Mouse (Mus musculus): Measurements from ENCODE around the gene Izumo2. TPM values are rescaled to one million over a fixed set of nuclear protein-coding genes. Genes with fewer than 3 reads are reported as not detected.
"Not testable (repeated sequence)": the region's sequence is repeated elsewhere in the genome, so short reads cannot be mapped to it uniquely, and the experiment has no call there.

Gene Izumo2
- polyA plus RNA-seq, 1 experiment from 2014 or later = not detected

GRCm38 (mm10) chr7:44733723-44734122, 25.2 kb downstream of the Izumo2 start:
- no peaks in the 10 kb centered on the region for H3K9me3 ChIP-seq (replicated peaks; ENCODE audit: control insufficient read depth, low read length)
- H3K4me2 ChIP-seq (ENCODE audit: low read depth, low read length) = no peak overlapping the region
- no peaks in the 10 kb centered on the region for H3K27me3 ChIP-seq (ENCODE audit: control insufficient read depth, insufficient read depth, low read depth, low read length)
- WGBS (ENCODE audit: insufficient replicate concordance) = 73% methylated on average over 9 of the region's 9 CpGs
- no peaks in the 10 kb centered on the region; the same call in none of the 2 replicates for H3K36me3 ChIP-seq (ENCODE audit: control insufficient read depth, insufficient read depth)
- H3K4me1 ChIP-seq (ENCODE audit: control insufficient read depth, low read depth, low read length) = no peaks in the 10 kb centered on the region
- H3K9ac ChIP-seq (ENCODE audit: low read depth, low read length) = no peak overlapping the region
- no peak overlapping the region for H3K27ac ChIP-seq (ENCODE audit: low read length)
- ATAC-seq (ENCODE audit: low read depth) = no peak
- H3K4me3 ChIP-seq (ENCODE audit: low read depth, low read length) = no peak overlapping the region

GRCm38 (mm10) chr7:44741361-44741760, 32.8 kb downstream of the Izumo2 start:
- Histone ChIP-seq H3K27ac (ENCODE audit: low read length) (no peak overlapping the region), H3K4me3 (ENCODE audit: low read depth, low read length) (no peak overlapping the region), H3K4me1 (ENCODE audit: control insufficient read depth, low read depth, low read length) (peaks cover 8% of the 10 kb centered on the region), H3K27me3 (ENCODE audit: control insufficient read depth, insufficient read depth, low read depth, low read length) (no peaks in the 10 kb centered on the region), H3K36me3 (ENCODE audit: control insufficient read depth, insufficient read depth) (no peaks in the 10 kb centered on the region; the same call in 1 of the 2 replicates), H3K9me3 (replicated peaks; ENCODE audit: control insufficient read depth, low read length) (no peaks in the 10 kb centered on the region), H3K9ac (ENCODE audit: low read depth, low read length) (no peak overlapping the region), H3K4me2 (ENCODE audit: low read depth, low read length) (no peak overlapping the region)
- WGBS (ENCODE audit: insufficient replicate concordance) = 64% methylated on average over 8 of the region's 8 CpGs
- no peak for ATAC-seq (ENCODE audit: low read depth)

- Histone ChIP-seq H3K27me3 (ENCODE audit: control insufficient read depth, insufficient read depth, low read depth, low read length) (no peaks in the 10 kb centered on the region), H3K4me1 (ENCODE audit: control insufficient read depth, low read depth, low read length) (peaks cover 18% of the 10 kb centered on the region), H3K27ac (ENCODE audit: low read length) (no peak overlapping the region), H3K9me3 (replicated peaks; ENCODE audit: control insufficient read depth, low read length) (no peaks in the 10 kb centered on the region), H3K9ac (ENCODE audit: low read depth, low read length) (no peak overlapping the region), H3K4me2 (ENCODE audit: low read depth, low read length) (no peak overlapping the region), H3K36me3 (ENCODE audit: control insufficient read depth, insufficient read depth) (no peaks in the 10 kb centered on the region), H3K4me3 (ENCODE audit: low read depth, low read length) (no peak overlapping the region)
- WGBS (ENCODE audit: insufficient replicate concordance) = 58% methylated on average over 9 of the region's 9 CpGs
- no peak for ATAC-seq (ENCODE audit: low read depth)
These were observed 35.7 kb downstream of the Izumo2 start for GRCm38 (mm10) chr7:44744270-44744669.

GRCm38 (mm10) chr7:44745076-44745475, 36.5 kb downstream of the Izumo2 start:
- under 1% methylated on average over 18 of the region's 18 CpGs for WGBS (ENCODE audit: insufficient replicate concordance)
- Histone ChIP-seq H3K27ac (ENCODE audit: low read length) (no peak overlapping the region), H3K4me3 (ENCODE audit: low read depth, low read length) (peak overlapping the region; percentile 46), H3K27me3 (ENCODE audit: control insufficient read depth, insufficient read depth, low read depth, low read length) (no peaks in the 10 kb centered on the region), H3K4me2 (ENCODE audit: low read depth, low read length) (peak overlapping the region; percentile 64), H3K36me3 (ENCODE audit: control insufficient read depth, insufficient read depth) (no peaks in the 10 kb centered on the region), H3K9me3 (replicated peaks; ENCODE audit: control insufficient read depth, low read length) (no peaks in the 10 kb centered on the region), H3K4me1 (ENCODE audit: control insufficient read depth, low read depth, low read length) (peaks cover 23% of the 10 kb centered on the region), H3K9ac (ENCODE audit: low read depth, low read length) (peak overlapping the region; percentile 35; the same call in 1 of the 2 replicates)
- ATAC-seq (ENCODE audit: low read depth) = peak; percentile 11; the same call in 1 of the 2 replicates

GRCm38 (mm10) chr7:44747115-44747514, 38.6 kb downstream of the Izumo2 start:
- Histone ChIP-seq H3K27ac (ENCODE audit: low read length) (no peak overlapping the region), H3K4me3 (ENCODE audit: low read depth, low read length) (peak overlapping the region; percentile 89), H3K9ac (ENCODE audit: low read depth, low read length) (peak overlapping the region; percentile 73; the same call in 1 of the 2 replicates)

GRCm38 (mm10) chr7:44748101-44749044, 39.8 kb downstream of the Izumo2 start, which contains the start of gene Vrk3:
TSS of gene Vrk3 (plus strand) at chr7:44748413.
- H3K9ac ChIP-seq (ENCODE audit: low read depth, low read length) = peak within 1 kb of the TSS; percentile 94
- H3K4me1 ChIP-seq (ENCODE audit: control insufficient read depth, low read depth, low read length) = peaks cover 23% of the 10 kb centered on the region
- no peaks in the 10 kb centered on the region for H3K27me3 ChIP-seq (ENCODE audit: control insufficient read depth, insufficient read depth, low read depth, low read length)
- H3K27ac ChIP-seq (ENCODE audit: low read length) = peak within 1 kb of the TSS; percentile 99
- H3K9me3 ChIP-seq (replicated peaks; ENCODE audit: control insufficient read depth, low read length) = no peaks in the 10 kb centered on the region
- peak; percentile 99 for ATAC-seq (ENCODE audit: low read depth)
- H3K4me3 ChIP-seq (ENCODE audit: low read depth, low read length) = peak within 1 kb of the TSS; percentile 89
- H3K4me2 ChIP-seq (ENCODE audit: low read depth, low read length) = peak within 1 kb of the TSS; percentile 93
- WGBS (ENCODE audit: insufficient replicate concordance) = under 1% methylated on average over 44 of the region's 44 CpGs
- H3K36me3 ChIP-seq (ENCODE audit: control insufficient read depth, insufficient read depth) = no peaks in the 10 kb centered on the region

More at GRCm38 (mm10) chr7:44747115-44747514, 38.6 kb downstream of the Izumo2 start:
- H3K27me3 ChIP-seq (ENCODE audit: control insufficient read depth, insufficient read depth, low read depth, low read length) = no peaks in the 10 kb centered on the region
- ATAC-seq (ENCODE audit: low read depth) = no peak
- peak overlapping the region; percentile 93 for H3K4me2 ChIP-seq (ENCODE audit: low read depth, low read length)
- peaks cover 23% of the 10 kb centered on the region for H3K4me1 ChIP-seq (ENCODE audit: control insufficient read depth, low read depth, low read length)
- no peaks in the 10 kb centered on the region for H3K36me3 ChIP-seq (ENCODE audit: control insufficient read depth, insufficient read depth)
- 64% methylated on average over 4 of the region's 4 CpGs for WGBS (ENCODE audit: insufficient replicate concordance)
- H3K9me3 ChIP-seq (replicated peaks; ENCODE audit: control insufficient read depth, low read length) = no peaks in the 10 kb centered on the region

- H3K4me2 ChIP-seq (ENCODE audit: low read depth, low read length); H3K9ac ChIP-seq (ENCODE audit: low read depth, low read length); H3K27me3 ChIP-seq (ENCODE audit: control insufficient read depth, insufficient read depth, low read depth, low read length); H3K9me3 ChIP-seq (replicated peaks; ENCODE audit: control insufficient read depth, low read length); H3K4me3 ChIP-seq (ENCODE audit: low read depth, low read length); ATAC-seq (ENCODE audit: low read depth); H3K27ac ChIP-seq (ENCODE audit: low read length): not testable (repeated sequence)
- peaks cover 15% of the 10 kb centered on the region for H3K4me1 ChIP-seq (ENCODE audit: control insufficient read depth, low read depth, low read length)
- peaks cover 18% of the 10 kb centered on the region for H3K36me3 ChIP-seq (ENCODE audit: control insufficient read depth, insufficient read depth)
- WGBS (ENCODE audit: insufficient replicate concordance) = 77% methylated on average over 1 of the region's 1 CpGs
These were observed 42.4 kb downstream of the Izumo2 start, which contains the start of gene Zfp473 for GRCm38 (mm10) chr7:44750950-44751349. TSS of gene Zfp473 (minus strand) at chr7:44751050.

GRCm38 (mm10) chr7:44757164-44757563, 48.6 kb downstream of the Izumo2 start:
- no peaks in the 10 kb centered on the region for H3K4me1 ChIP-seq (ENCODE audit: control insufficient read depth, low read depth, low read length)
- no peak overlapping the region for H3K27ac ChIP-seq (ENCODE audit: low read length)
- peaks cover 43% of the 10 kb centered on the region for H3K36me3 ChIP-seq (ENCODE audit: control insufficient read depth, insufficient read depth)
- 76% methylated on average over 2 of the region's 2 CpGs for WGBS (ENCODE audit: insufficient replicate concordance)
- H3K9me3 ChIP-seq (replicated peaks; ENCODE audit: control insufficient read depth, low read length) = no peaks in the 10 kb centered on the region
- H3K4me3 ChIP-seq (ENCODE audit: low read depth, low read length) = no peak overlapping the region
- no peak overlapping the region for H3K9ac ChIP-seq (ENCODE audit: low read depth, low read length)
- H3K4me2 ChIP-seq (ENCODE audit: low read depth, low read length) = no peak overlapping the region
- ATAC-seq (ENCODE audit: low read depth) = no peak
- H3K27me3 ChIP-seq (ENCODE audit: control insufficient read depth, insufficient read depth, low read depth, low read length) = no peaks in the 10 kb centered on the region

- no peak overlapping the region for H3K4me2 ChIP-seq (ENCODE audit: low read depth, low read length)
- H3K27me3 ChIP-seq (ENCODE audit: control insufficient read depth, insufficient read depth, low read depth, low read length) = no peaks in the 10 kb centered on the region
- no peak overlapping the region for H3K27ac ChIP-seq (ENCODE audit: low read length)
- H3K4me1 ChIP-seq (ENCODE audit: control insufficient read depth, low read depth, low read length) = no peaks in the 10 kb centered on the region
- H3K9ac ChIP-seq (ENCODE audit: low read depth, low read length) = no peak overlapping the region
- peaks cover 36% of the 10 kb centered on the region for H3K36me3 ChIP-seq (ENCODE audit: control insufficient read depth, insufficient read depth)
- H3K4me3 ChIP-seq (ENCODE audit: low read depth, low read length) = no peak overlapping the region
- H3K9me3 ChIP-seq (replicated peaks; ENCODE audit: control insufficient read depth, low read length) = no peaks in the 10 kb centered on the region
- no peak for ATAC-seq (ENCODE audit: low read depth)
These were observed 51.8 kb downstream of the Izumo2 start for GRCm38 (mm10) chr7:44760366-44760765.
